12 mouse cellular contexts compared by ENCODE assay signal in genomic region chr1:135735460-135735859, GRCm38 (mm10). TPM values are rescaled to one million over a fixed set of nuclear protein-coding genes. Genes with fewer than 3 reads are reported as not detected.
DNase-seq lines count a peak whose midpoint lies in the region; ATAC-seq and TF ChIP-seq lines count a peak whose summit lies in the region.
"Had no signal": no experiment of that assay in that cellular context is flagged by ENCODE, and none has a peak within 500 bp of the region (broad histone marks: within the 10 kb centered on the region; RNA-seq: fewer than 3 reads in every experiment).

No protein-coding gene starts in this region.

- no peak for TF ChIP-seq CTCF in forebrain, postnatal 0 days (IDR thresholded peaks at IDR 0.05; ENCODE audit: low read depth)
- TF ChIP-seq CTCF in kidney, postnatal 0 days (IDR thresholded peaks at IDR 0.05; ENCODE audit: low read depth): no peak

- no peaks in the 10 kb centered on the region for H3K36me3 ChIP-seq in forebrain, postnatal 0 days (ENCODE audit: insufficient read depth)
- H3K36me3 ChIP-seq in forebrain, embryonic 15.5 days: no peaks in the 10 kb centered on the region
- no peaks in the 10 kb centered on the region for H3K36me3 ChIP-seq in kidney, postnatal 0 days (ENCODE audit: insufficient read depth, low read length)
- H3K36me3 ChIP-seq: hindbrain, embryonic 13.5 days; midbrain, embryonic 15.5 days had no signal

- H3K4me2 ChIP-seq in forebrain, postnatal 0 days (ENCODE audit: low read depth): no peak overlapping the region
- H3K4me2 ChIP-seq in forebrain, embryonic 15.5 days (replicated peaks): no peak overlapping the region
- no peak overlapping the region for H3K4me2 ChIP-seq in kidney, postnatal 0 days (ENCODE audit: low read length)
- H3K4me2 ChIP-seq: hindbrain, embryonic 13.5 days; midbrain, embryonic 15.5 days had no signal

- H3K27me3 ChIP-seq in forebrain, postnatal 0 days (ENCODE audit: insufficient read depth, low read length): no peaks in the 10 kb centered on the region
- H3K27me3 ChIP-seq in forebrain, embryonic 15.5 days: no peaks in the 10 kb centered on the region
- no peaks in the 10 kb centered on the region for H3K27me3 ChIP-seq in kidney, postnatal 0 days (ENCODE audit: insufficient read depth, low read length)
- H3K27me3 ChIP-seq: hindbrain, embryonic 13.5 days; midbrain, embryonic 15.5 days had no signal

- no peak overlapping the region for H3K4me3 ChIP-seq in forebrain, postnatal 0 days (ENCODE audit: low read depth, low read length)
- H3K4me3 ChIP-seq in forebrain, embryonic 15.5 days: no peak overlapping the region
- H3K4me3 ChIP-seq in kidney, postnatal 0 days (replicated peaks; ENCODE audit: low read depth, low read length): no peak overlapping the region
- no peak overlapping the region for H3K4me3 ChIP-seq in brown adipose tissue, adult 24 weeks (ENCODE audit: insufficient read depth, low read depth, low read length)
- H3K4me3 ChIP-seq: hindbrain, embryonic 13.5 days; midbrain, embryonic 15.5 days had no signal

- DNase-seq in forebrain, postnatal 0 days: no peak
- no peak for DNase-seq in kidney, postnatal 0 days (ENCODE audit: low spot score)
- DNase-seq in kidney, adult 18-20 months: no peak
- DNase-seq in thymus, postnatal 14 days: no peak
- DNase-seq: adrenal gland, postnatal 36 days; cerebellum, postnatal 10 days had no signal

- no peaks in the 10 kb centered on the region; the same call in 1 of the 2 replicates for H3K4me1 ChIP-seq in forebrain, postnatal 0 days (ENCODE audit: insufficient read depth)
- H3K4me1 ChIP-seq in forebrain, embryonic 15.5 days: peaks cover 52% of the 10 kb centered on the region
- H3K4me1 ChIP-seq in kidney, postnatal 0 days (replicated peaks; ENCODE audit: insufficient read depth, low read length): peaks cover 50% of the 10 kb centered on the region
- H3K4me1 ChIP-seq in brown adipose tissue, adult 24 weeks (ENCODE audit: control insufficient read depth, insufficient read depth, insufficient read length, low read length): peaks cover 29% of the 10 kb centered on the region

- no peak overlapping the region for H3K9ac ChIP-seq in forebrain, postnatal 0 days
- H3K9ac ChIP-seq in forebrain, embryonic 15.5 days (replicated peaks): no peak overlapping the region
- H3K9ac ChIP-seq in kidney, postnatal 0 days (ENCODE audit: low read depth, low read length): 0 out of 2 replicates have a peak overlapping the region, but pooled peaks have one; percentile 23
- H3K9ac ChIP-seq: hindbrain, embryonic 13.5 days; midbrain, embryonic 15.5 days had no signal

- ATAC-seq in forebrain, postnatal 0 days: no peak
- no peak for ATAC-seq in forebrain, embryonic 15.5 days (replicated peaks)
- no peak for ATAC-seq in kidney, postnatal 0 days (replicated peaks; ENCODE audit: low FRiP score, low read depth)
- peak; percentile 29; the same call in 1 of the 2 replicates for ATAC-seq in granulocyte monocyte progenitor cell, adult 5-6 weeks (replicated peaks; ENCODE audit: poor library complexity, severe bottlenecking)
- no peak for ATAC-seq in CD4-positive, CD25-positive, alpha-beta regulatory T cell, adult 4 months
- ATAC-seq: midbrain, embryonic 15.5 days had no signal

- H3K27ac ChIP-seq in forebrain, postnatal 0 days (ENCODE audit: low read depth, low read length): 0 out of 2 replicates have a peak overlapping the region, but pooled peaks have one; percentile 21
- H3K27ac ChIP-seq in forebrain, embryonic 15.5 days (replicated peaks): no peak overlapping the region
- no peak overlapping the region for H3K27ac ChIP-seq in kidney, postnatal 0 days
- H3K27ac ChIP-seq in brown adipose tissue, adult 24 weeks (replicated peaks; ENCODE audit: low read depth, low read length): peak overlapping the region; percentile 24; the same call in 1 of the 2 replicates
- H3K27ac ChIP-seq: hindbrain, embryonic 13.5 days; midbrain, embryonic 15.5 days had no signal

- WGBS in forebrain, postnatal 0 days: 54% methylated on average over 6 of the region's 6 CpGs
- WGBS in forebrain, embryonic 15.5 days: 46% methylated on average over 6 of the region's 6 CpGs
- WGBS in kidney, postnatal 0 days: 40% methylated on average over 6 of the region's 6 CpGs

- no peaks in the 10 kb centered on the region for H3K9me3 ChIP-seq in forebrain, postnatal 0 days (ENCODE audit: low read length)
- H3K9me3 ChIP-seq in forebrain, embryonic 15.5 days: no peaks in the 10 kb centered on the region
- H3K9me3 ChIP-seq in kidney, postnatal 0 days (replicated peaks; ENCODE audit: low read length): no peaks in the 10 kb centered on the region
- H3K9me3 ChIP-seq: hindbrain, embryonic 13.5 days; midbrain, embryonic 15.5 days had no signal

RNA-seq across cellular contexts. Expression of gene Csrp1, which starts 15.6 kb away (rescaled TPM):
- total RNA-seq in forebrain, postnatal 0 days (2014; rRNA removed): 53.2 and 55.7 TPM in 2 replicates
- polyA plus RNA-seq in forebrain, postnatal 0 days (2015; fragmentation: Nextera tagmentation; extraction: Ambion mirVana): 20.8 and 21.0 TPM in 2 replicates
- 17.7 and 18.0 TPM in 2 replicates for polyA plus RNA-seq in forebrain, embryonic 15.5 days (2015; fragmentation: Nextera tagmentation; extraction: Ambion mirVana)
- polyA plus RNA-seq in kidney, postnatal 0 days (2015; fragmentation: Nextera tagmentation; extraction: Ambion mirVana): 189 and 190 TPM in 2 replicates
- polyA plus RNA-seq in brown adipose tissue, adult 24 weeks (2012; ENCODE audit: insufficient read depth, insufficient read length, missing spikeins): 33.7 and 37.2 TPM in 2 replicates
- 130 and 138 TPM in 2 replicates for total RNA-seq in granulocyte monocyte progenitor cell, adult 5-6 weeks (2014; fragmentation: Nextera tagmentation)
- 104 and 135 TPM in 2 replicates for total RNA-seq in granulocyte monocyte progenitor cell, adult 5-6 weeks (2017)
- 10 to 100 TPM; 21.7 to 38.1 TPM for polyA plus RNA-seq in CD4-positive, CD25-positive, alpha-beta regulatory T cell, adult 4 months (2017; shearing (Covaris generic))

RNA-seq across cellular contexts. Expression of gene Phlda3, which starts 30.5 kb away (rescaled TPM):
- total RNA-seq in forebrain, postnatal 0 days (2014; rRNA removed): 23.6 and 27.2 TPM in 2 replicates
- 28.5 and 30.3 TPM in 2 replicates for polyA plus RNA-seq in forebrain, postnatal 0 days (2015; fragmentation: Nextera tagmentation; extraction: Ambion mirVana)
- polyA plus RNA-seq in forebrain, embryonic 15.5 days (2015; fragmentation: Nextera tagmentation; extraction: Ambion mirVana): 15.5 and 16.8 TPM in 2 replicates
- 76.4 and 78.4 TPM in 2 replicates for polyA plus RNA-seq in kidney, postnatal 0 days (2015; fragmentation: Nextera tagmentation; extraction: Ambion mirVana)
- 498 and 651 TPM in 2 replicates for polyA plus RNA-seq in brown adipose tissue, adult 24 weeks (2012; ENCODE audit: insufficient read depth, insufficient read length, missing spikeins)
- total RNA-seq in granulocyte monocyte progenitor cell, adult 5-6 weeks (2014; fragmentation: Nextera tagmentation): 1.9 TPM in 1 of 2 replicates, not detected in the other
- total RNA-seq in granulocyte monocyte progenitor cell, adult 5-6 weeks (2017): 0.17 and 1.0 TPM in 2 replicates
- under 1 TPM; 0.58 to 0.98 TPM for polyA plus RNA-seq in CD4-positive, CD25-positive, alpha-beta regulatory T cell, adult 4 months (2017; shearing (Covaris generic))

RNA-seq across cellular contexts. Expression of gene Tnni1, which starts 43.8 kb away (rescaled TPM):
- total RNA-seq in forebrain, postnatal 0 days (2014; rRNA removed): 0.19 TPM in 1 of 2 replicates, not detected in the other
- 0.39 and 0.48 TPM in 2 replicates for polyA plus RNA-seq in forebrain, postnatal 0 days (2015; fragmentation: Nextera tagmentation; extraction: Ambion mirVana)
- polyA plus RNA-seq in forebrain, embryonic 15.5 days (2015; fragmentation: Nextera tagmentation; extraction: Ambion mirVana): 0.45 and 1.3 TPM in 2 replicates
- 7.9 and 8.9 TPM in 2 replicates for polyA plus RNA-seq in kidney, postnatal 0 days (2015; fragmentation: Nextera tagmentation; extraction: Ambion mirVana)
- polyA plus RNA-seq in brown adipose tissue, adult 24 weeks (2012; ENCODE audit: insufficient read depth, insufficient read length, missing spikeins): 13.6 and 19.7 TPM in 2 replicates
- total RNA-seq in granulocyte monocyte progenitor cell, adult 5-6 weeks (2014; fragmentation: Nextera tagmentation): not detected in 2 replicates
- not detected in 2 replicates for total RNA-seq in granulocyte monocyte progenitor cell, adult 5-6 weeks (2017)
- polyA plus RNA-seq in CD4-positive, CD25-positive, alpha-beta regulatory T cell, adult 4 months (2017; shearing (Covaris generic)): not detected

Comparison
In these comparisons a context has a peak if more than half of its experiments do, and no peak if none do; other contexts are left out.
1. H3K27ac ChIP-seq: peak in forebrain, postnatal 0 days (single experiment) and brown adipose tissue, adult 24 weeks (single experiment); none in forebrain, embryonic 15.5 days (single experiment) and kidney, postnatal 0 days (single experiment).